Mouse (Mus musculus): Measurements from ENCODE around the gene Ror1. TPM values are rescaled to one million over a fixed set of nuclear protein-coding genes. Genes with fewer than 3 reads are reported as not detected.

The Ror1 gene
- 0.02 TPM in 1 of 2 replicates, not detected in the other for polyA plus RNA-seq (2012)

GRCm38 (mm10) chr4:100095685-100096595, at the start of gene Ror1:
Gene Ror1 (plus strand): TSS chr4:100095791.

DNA sequence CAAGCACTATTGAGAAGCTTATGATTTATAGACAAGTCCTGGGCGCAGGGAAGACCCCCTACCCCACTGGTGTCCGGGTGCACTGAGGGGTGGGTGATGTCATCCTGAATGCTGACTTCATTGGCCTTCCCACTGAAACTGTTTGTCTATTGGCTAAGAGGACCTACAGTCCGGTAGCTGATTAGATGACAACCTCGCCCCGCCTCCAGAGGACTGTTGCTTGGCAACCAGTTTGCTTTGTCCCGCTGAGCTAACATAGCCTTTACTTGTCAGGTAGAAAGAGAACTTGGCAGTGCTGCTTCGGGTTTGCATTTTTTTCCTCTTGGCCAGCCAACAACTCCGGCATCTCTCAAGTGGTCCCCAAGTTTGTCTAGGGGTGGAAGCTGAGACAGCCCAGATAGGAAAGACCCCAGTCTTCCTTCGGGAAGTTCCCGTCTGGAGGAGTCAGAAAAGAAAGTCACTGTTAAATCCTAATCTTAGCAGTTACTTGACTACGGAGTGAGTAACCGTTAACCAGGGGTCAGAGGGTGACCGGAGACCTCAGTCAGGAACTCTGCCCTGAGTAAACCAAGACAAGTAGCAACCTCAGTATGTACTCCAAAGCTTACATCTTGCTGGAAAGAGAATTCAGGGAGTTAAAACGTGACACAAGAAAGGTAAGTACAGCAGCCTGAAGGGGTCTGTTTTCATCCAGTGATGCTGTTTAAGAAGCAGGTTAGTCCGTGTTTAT, 383.2 kb downstream of the Ror1 start, which contains the start of gene Ube2u:
Gene Ube2u (plus strand): TSS at position 258 of the 730 bp plus-strand sequence.

Other genes with a start within 250 kb of the Ror1 start
- gene Pgm1, start 166.4 kb upstream of the Ror1 start, polyA plus RNA-seq (2012), result 18.2 and 19.0 TPM in 2 replicates
- 0.45 and 0.59 TPM in 2 replicates for gene Itgb3bp, start 166.0 kb upstream of the Ror1 start, polyA plus RNA-seq (2012)